Mouse (Mus musculus) retina, postnatal 1 day (tissue): ENCODE data around the gene H2afx.
A peak's percentile ranks its signal among the peaks of the same experiment; 100 is the strongest.
"Not testable (repeated sequence)": the region's sequence is repeated elsewhere in the genome, so short reads cannot be mapped to it uniquely, and the experiment has no call there.

Source experiments
- DNase-seq: peaks from one replicate; pipeline ENCODE4 v3.0.0-alpha.2; 2012

H2afx gene

GRCm38 (mm10) chr9:44319105-44319886 is 15.2 kb upstream of the H2afx start:
- DNase-seq: peak; percentile 37

GRCm38 (mm10) chr9:44319887-44320798 is 14.4 kb upstream of the H2afx start, which contains the start of gene C2cd2l:
Gene C2cd2l (minus strand): TSS chr9:44320285.
- peak; percentile 97 for DNase-seq

- no peak for DNase-seq
Measured at GRCm38 (mm10) chr9:44320799-44321133, 13.7 kb upstream of the H2afx start.

GRCm38 (mm10) chr9:44323656-44324055 is 10.8 kb upstream of the H2afx start:
- not testable (repeated sequence) for DNase-seq

- no peak for DNase-seq
Measured at GRCm38 (mm10) chr9:44324147-44324546, 10.3 kb upstream of the H2afx start.

- DNase-seq: not testable (repeated sequence)
Measured at GRCm38 (mm10) chr9:44325032-44325767, 9.3 kb upstream of the H2afx start.

GRCm38 (mm10) chr9:44325768-44326370 is 8.6 kb upstream of the H2afx start, which contains the start of gene Dpagt1:
Gene Dpagt1 (plus strand): TSS chr9:44326019.
- DNase-seq: no peak

- DNase-seq: peak; percentile 94
Measured at GRCm38 (mm10) chr9:44326371-44327063, 8.0 kb upstream of the H2afx start.

- peak; percentile 36 for DNase-seq
Measured at GRCm38 (mm10) chr9:44327064-44327711, 7.3 kb upstream of the H2afx start.

GRCm38 (mm10) chr9:44327926-44328325 is 6.6 kb upstream of the H2afx start:
- DNase-seq: no peak

- DNase-seq: no peak
Measured at GRCm38 (mm10) chr9:44330736-44331135, 3.8 kb upstream of the H2afx start.

GRCm38 (mm10) chr9:44332918-44333638 is 1.4 kb upstream of the H2afx start:
- no peak for DNase-seq

GRCm38 (mm10) chr9:44335331-44336092 is 1.0 kb downstream of the H2afx start:
- DNase-seq: no peak

GRCm38 (mm10) chr9:44336093-44336406 is 1.6 kb downstream of the H2afx start:
- DNase-seq: no peak

- not testable (repeated sequence) for DNase-seq
Measured at GRCm38 (mm10) chr9:44336513-44336912, 2.0 kb downstream of the H2afx start.

- no peak for DNase-seq
Measured at GRCm38 (mm10) chr9:44336964-44337363, 2.5 kb downstream of the H2afx start.

GRCm38 (mm10) chr9:44337436-44338169 is 3.1 kb downstream of the H2afx start:
- no peak for DNase-seq

- no peak for DNase-seq
Measured at GRCm38 (mm10) chr9:44338574-44338973, 4.1 kb downstream of the H2afx start.

- DNase-seq: no peak
Measured at GRCm38 (mm10) chr9:44341487-44341886, 7.0 kb downstream of the H2afx start.
